Mouse (Mus musculus) heart, adult 2 months (tissue): ENCODE data around the gene Vps37b.
A peak's percentile ranks its signal among the peaks of the same experiment; 100 is the strongest.

Source experiments
- EP300 ChIP-seq: fragments of 200-500 bp; IDR thresholded peaks from 2 replicates; pipeline ENCODE4 v1.6.1; 2011; ENCODE audit warnings: low read depth, low read length, control low read depth; ENCODE audit not compliant: insufficient read depth
- POLR2A ChIP-seq: fragments of 200-500 bp; IDR thresholded peaks from 2 replicates; pipeline ENCODE4 v1.6.1; 2011; ENCODE audit warnings: mild to moderate bottlenecking, low read depth, low read length, control low read depth; ENCODE audit not compliant: insufficient read depth

DNA sequence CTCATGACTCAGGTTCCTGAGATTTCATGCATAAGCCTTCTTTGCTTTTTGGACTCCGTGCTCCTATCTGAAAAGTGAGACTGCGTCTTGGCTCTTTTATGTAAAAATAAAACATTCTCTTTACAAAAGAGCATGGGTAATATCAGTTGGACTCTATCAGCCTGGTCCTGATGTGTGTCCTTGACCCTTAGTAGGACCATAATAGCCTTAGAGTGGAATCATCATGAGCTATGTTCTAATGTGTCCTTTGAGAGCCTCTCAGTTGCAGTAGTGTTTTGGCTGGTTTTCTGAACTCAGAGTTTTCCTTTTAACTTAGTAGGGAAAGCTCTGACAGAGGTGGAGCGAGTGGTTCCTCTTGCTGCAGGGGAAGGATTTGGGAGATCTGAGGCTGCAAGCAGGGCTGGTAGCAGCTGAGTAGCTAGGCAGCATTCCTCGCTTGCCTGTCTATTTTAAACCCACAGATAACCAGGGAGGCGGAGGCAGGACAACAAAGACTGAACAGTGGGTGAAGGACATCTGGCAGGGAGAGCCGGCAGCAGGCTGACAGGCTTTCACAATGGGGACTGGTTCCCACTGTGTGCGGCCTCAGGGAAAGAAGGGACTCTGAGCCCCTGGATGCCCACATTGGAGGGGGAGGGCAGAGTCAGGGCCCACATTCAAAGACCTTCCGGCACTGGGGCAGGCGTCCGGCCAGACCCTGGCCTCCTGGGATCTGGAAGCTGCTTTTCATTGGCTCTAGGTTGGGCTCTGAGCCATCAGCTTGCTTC lies 11.3 kb upstream of the Vps37b start:
- TF ChIP-seq EP300 (peak; percentile 78; the same call in 1 of the 2 replicates), POLR2A (peak; percentile 69)
